Mouse (Mus musculus): Measurements from ENCODE around the gene Ppp1r27. TPM values are rescaled to one million over a fixed set of nuclear protein-coding genes. Genes with fewer than 3 reads are reported as not detected.
"Not testable (repeated sequence)": the region's sequence is repeated elsewhere in the genome, so short reads cannot be mapped to it uniquely, and the experiment has no call there.

The Ppp1r27 gene
- polyA plus RNA-seq, 1 experiment from 2014 or later, result not detected

- ATAC-seq (ENCODE audit: low FRiP score, low TSS enrichment) (no peak), DNase-seq (no peak)
- no peaks in the 10 kb centered on the region for H3K9me3 ChIP-seq (ENCODE audit: control insufficient read depth, low read length)
- peak overlapping the region; percentile 90 for H3K27ac ChIP-seq (replicated peaks; ENCODE audit: low read depth, low read length)
- 16% methylated on average over 11 of the region's 11 CpGs for WGBS
- H3K27me3 ChIP-seq (ENCODE audit: control insufficient read depth, insufficient read depth, low read length), result no peaks in the 10 kb centered on the region
- H3K4me1 ChIP-seq (ENCODE audit: control insufficient read depth, insufficient read depth, low read length), result peaks cover 12% of the 10 kb centered on the region
- H3K9ac ChIP-seq (replicated peaks; ENCODE audit: low read length), result peak overlapping the region; percentile 84
- peaks cover 41% of the 10 kb centered on the region for H3K36me3 ChIP-seq (ENCODE audit: control insufficient read depth, insufficient read depth, low read length)
- peak overlapping the region; percentile 87 for H3K4me3 ChIP-seq (replicated peaks; ENCODE audit: low read depth, low read length)
- peak overlapping the region; percentile 72 for H3K4me2 ChIP-seq (ENCODE audit: low read length)
These were observed 21.0 kb upstream of the Ppp1r27 start for GRCm38 (mm10) chr11:120571754-120572416.

- peak overlapping the region; percentile 87 for H3K4me3 ChIP-seq (replicated peaks; ENCODE audit: low read depth, low read length)
- ATAC-seq (ENCODE audit: low FRiP score, low TSS enrichment) (no peak), DNase-seq (no peak)
- H3K4me2 ChIP-seq (ENCODE audit: low read length), result peak overlapping the region; percentile 72
- peaks cover 12% of the 10 kb centered on the region for H3K4me1 ChIP-seq (ENCODE audit: control insufficient read depth, insufficient read depth, low read length)
- H3K9ac ChIP-seq (replicated peaks; ENCODE audit: low read length), result no peak overlapping the region
- no peak overlapping the region for H3K27ac ChIP-seq (replicated peaks; ENCODE audit: low read depth, low read length)
- no peaks in the 10 kb centered on the region for H3K9me3 ChIP-seq (ENCODE audit: control insufficient read depth, low read length)
- WGBS, result 84% methylated on average over 3 of the region's 3 CpGs
- H3K36me3 ChIP-seq (ENCODE audit: control insufficient read depth, insufficient read depth, low read length), result peaks cover 48% of the 10 kb centered on the region
- H3K27me3 ChIP-seq (ENCODE audit: control insufficient read depth, insufficient read depth, low read length), result no peaks in the 10 kb centered on the region
These were observed 20.2 kb upstream of the Ppp1r27 start for GRCm38 (mm10) chr11:120571122-120571521.

GRCm38 (mm10) chr11:120568324-120568723 is 17.4 kb upstream of the Ppp1r27 start:
- Histone ChIP-seq H3K4me2 (ENCODE audit: low read length) (no peak overlapping the region), H3K27ac (replicated peaks; ENCODE audit: low read depth, low read length) (no peak overlapping the region), H3K4me1 (ENCODE audit: control insufficient read depth, insufficient read depth, low read length) (peaks cover 12% of the 10 kb centered on the region), H3K4me3 (replicated peaks; ENCODE audit: low read depth, low read length) (no peak overlapping the region), H3K36me3 (ENCODE audit: control insufficient read depth, insufficient read depth, low read length) (peaks cover 75% of the 10 kb centered on the region), H3K27me3 (ENCODE audit: control insufficient read depth, insufficient read depth, low read length) (no peaks in the 10 kb centered on the region), H3K9me3 (ENCODE audit: control insufficient read depth, low read length) (no peaks in the 10 kb centered on the region), H3K9ac (replicated peaks; ENCODE audit: low read length) (no peak overlapping the region)
- WGBS, result 98% methylated on average over 6 of the region's 6 CpGs
- DNase-seq (no peak), ATAC-seq (ENCODE audit: low FRiP score, low TSS enrichment) (no peak)

GRCm38 (mm10) chr11:120565114-120565513 is 14.2 kb upstream of the Ppp1r27 start:
- ATAC-seq (ENCODE audit: low FRiP score, low TSS enrichment) (no peak), DNase-seq (no peak)
- Histone ChIP-seq H3K4me3 (replicated peaks; ENCODE audit: low read depth, low read length) (no peak overlapping the region), H3K36me3 (ENCODE audit: control insufficient read depth, insufficient read depth, low read length) (peaks cover 91% of the 10 kb centered on the region), H3K27me3 (ENCODE audit: control insufficient read depth, insufficient read depth, low read length) (no peaks in the 10 kb centered on the region), H3K9ac (replicated peaks; ENCODE audit: low read length) (no peak overlapping the region), H3K27ac (replicated peaks; ENCODE audit: low read depth, low read length) (no peak overlapping the region), H3K4me1 (ENCODE audit: control insufficient read depth, insufficient read depth, low read length) (no peaks in the 10 kb centered on the region), H3K9me3 (ENCODE audit: control insufficient read depth, low read length) (no peaks in the 10 kb centered on the region), H3K4me2 (ENCODE audit: low read length) (no peak overlapping the region)
- 85% methylated on average over 9 of the region's 9 CpGs for WGBS

GRCm38 (mm10) chr11:120562949-120563348 is 12.0 kb upstream of the Ppp1r27 start:
- H3K4me3 ChIP-seq (replicated peaks; ENCODE audit: low read depth, low read length), result no peak overlapping the region
- no peak overlapping the region for H3K4me2 ChIP-seq (ENCODE audit: low read length)
- H3K27me3 ChIP-seq (ENCODE audit: control insufficient read depth, insufficient read depth, low read length), result no peaks in the 10 kb centered on the region
- DNase-seq, result no peak
- no peaks in the 10 kb centered on the region for H3K9me3 ChIP-seq (ENCODE audit: control insufficient read depth, low read length)
- no peak overlapping the region for H3K27ac ChIP-seq (replicated peaks; ENCODE audit: low read depth, low read length)
- no peak overlapping the region for H3K9ac ChIP-seq (replicated peaks; ENCODE audit: low read length)
- WGBS, result 95% methylated on average over 13 of the region's 13 CpGs
- ATAC-seq (ENCODE audit: low FRiP score, low TSS enrichment), result no peak
- H3K4me1 ChIP-seq (ENCODE audit: control insufficient read depth, insufficient read depth, low read length), result no peaks in the 10 kb centered on the region
- peaks cover 89% of the 10 kb centered on the region for H3K36me3 ChIP-seq (ENCODE audit: control insufficient read depth, insufficient read depth, low read length)

GRCm38 (mm10) chr11:120560952-120561728 is 10.2 kb upstream of the Ppp1r27 start:
- ATAC-seq (ENCODE audit: low FRiP score, low TSS enrichment) (no peak), DNase-seq (no peak)
- H3K4me3 ChIP-seq (replicated peaks; ENCODE audit: low read depth, low read length), result no peak overlapping the region
- 96% methylated on average over 13 of the region's 13 CpGs for WGBS
- H3K36me3 ChIP-seq (ENCODE audit: control insufficient read depth, insufficient read depth, low read length), result peaks cover 72% of the 10 kb centered on the region
- no peak overlapping the region for H3K9ac ChIP-seq (replicated peaks; ENCODE audit: low read length)
- no peaks in the 10 kb centered on the region for H3K27me3 ChIP-seq (ENCODE audit: control insufficient read depth, insufficient read depth, low read length)
- H3K9me3 ChIP-seq (ENCODE audit: control insufficient read depth, low read length), result peaks cover 6% of the 10 kb centered on the region; the same call in 1 of the 2 replicates
- H3K27ac ChIP-seq (replicated peaks; ENCODE audit: low read depth, low read length), result no peak overlapping the region
- H3K4me2 ChIP-seq (ENCODE audit: low read length), result no peak overlapping the region
- no peaks in the 10 kb centered on the region for H3K4me1 ChIP-seq (ENCODE audit: control insufficient read depth, insufficient read depth, low read length)

- WGBS, result 90% methylated on average over 6 of the region's 6 CpGs
- not testable (repeated sequence) for H3K9ac ChIP-seq (replicated peaks; ENCODE audit: low read length); H3K4me2 ChIP-seq (ENCODE audit: low read length); H3K4me1 ChIP-seq (ENCODE audit: control insufficient read depth, insufficient read depth, low read length); H3K27ac ChIP-seq (replicated peaks; ENCODE audit: low read depth, low read length); ATAC-seq (ENCODE audit: low FRiP score, low TSS enrichment); H3K4me3 ChIP-seq (replicated peaks; ENCODE audit: low read depth, low read length); H3K9me3 ChIP-seq (ENCODE audit: control insufficient read depth, low read length); H3K27me3 ChIP-seq (ENCODE audit: control insufficient read depth, insufficient read depth, low read length); DNase-seq
- peaks cover 50% of the 10 kb centered on the region for H3K36me3 ChIP-seq (ENCODE audit: control insufficient read depth, insufficient read depth, low read length)
These were observed 7.9 kb upstream of the Ppp1r27 start for GRCm38 (mm10) chr11:120558843-120559242.

GRCm38 (mm10) chr11:120555260-120555659 is 4.3 kb upstream of the Ppp1r27 start:
- Histone ChIP-seq H3K4me2 (ENCODE audit: low read length) (no peak overlapping the region), H3K4me3 (replicated peaks; ENCODE audit: low read depth, low read length) (no peak overlapping the region), H3K4me1 (ENCODE audit: control insufficient read depth, insufficient read depth, low read length) (peaks cover 2% of the 10 kb centered on the region), H3K36me3 (ENCODE audit: control insufficient read depth, insufficient read depth, low read length) (peaks cover 14% of the 10 kb centered on the region), H3K9ac (replicated peaks; ENCODE audit: low read length) (no peak overlapping the region), H3K9me3 (ENCODE audit: control insufficient read depth, low read length) (peaks cover 6% of the 10 kb centered on the region; the same call in 1 of the 2 replicates), H3K27ac (replicated peaks; ENCODE audit: low read depth, low read length) (no peak overlapping the region), H3K27me3 (ENCODE audit: control insufficient read depth, insufficient read depth, low read length) (no peaks in the 10 kb centered on the region)
- ATAC-seq (ENCODE audit: low FRiP score, low TSS enrichment) (no peak), DNase-seq (no peak)
- WGBS, result 87% methylated on average over 2 of the region's 2 CpGs
